Mouse (Mus musculus) embryonic facial prominence, embryonic 11.5 days (tissue): ENCODE measurements around the gene Ankrd13b. TPM values are rescaled to one million over a fixed set of nuclear protein-coding genes. Genes with fewer than 3 reads are reported as not detected.
"Not testable (repeated sequence)": the region's sequence is repeated elsewhere in the genome, so short reads cannot be mapped to it uniquely, and the experiment has no call there.

Experiments
- ATAC-seq: fragments of 200-750 bp; cut with Nextera tagmentation; replicated peaks from 2 replicates; pipeline ENCODE4 v1.8.0; 2017; ENCODE audit warnings: low read depth; ENCODE audit not compliant: insufficient number of reproducible peaks, low FRiP score, low TSS enrichment
- DNase-seq: peaks from one replicate; pipeline ENCODE4 v3.0.0-alpha.2; 2015; ENCODE audit warnings: low spot score
- H3K27ac ChIP-seq: fragments of 300-500 bp; sonication (generic); replicated peaks from 2 replicates; pipeline ENCODE4 v1.5.1; 2014; ENCODE audit warnings: mild to moderate bottlenecking, low read depth, low read length, control low read depth
- H3K27me3 ChIP-seq: fragments of 300-500 bp; sonication (generic); 2 replicates; pipeline ENCODE4 v1.6.1; 2014; ENCODE audit warnings: mild to moderate bottlenecking, low read length, moderate library complexity, mixed read lengths; ENCODE audit not compliant: control insufficient read depth, insufficient read depth
- H3K36me3 ChIP-seq: fragments of 300-500 bp; sonication (generic); replicated peaks from 2 replicates; pipeline ENCODE4 v1.6.1; 2014; ENCODE audit warnings: low read depth, mild to moderate bottlenecking, low read length, moderate library complexity, mixed read lengths; ENCODE audit not compliant: control insufficient read depth, insufficient read depth
- H3K4me1 ChIP-seq: fragments of 300-500 bp; sonication (generic); 2 replicates; pipeline ENCODE4 v1.6.1; 2014; ENCODE audit warnings: low read length, mixed read lengths; ENCODE audit not compliant: control insufficient read depth, insufficient read depth
- H3K4me2 ChIP-seq: fragments of 300-500 bp; sonication (generic); 2 replicates; pipeline ENCODE4 v1.6.1; 2014; ENCODE audit warnings: low read depth, mild to moderate bottlenecking, control low read depth, low read length, moderate library complexity
- H3K4me3 ChIP-seq: fragments of 300-500 bp; sonication (generic); 2 replicates; pipeline ENCODE4 v1.5.1; 2014; ENCODE audit warnings: low read depth, low read length, control low read depth
- H3K9ac ChIP-seq: fragments of 300-500 bp; sonication (generic); replicated peaks from 2 replicates; pipeline ENCODE4 v1.6.1; 2014; ENCODE audit warnings: mild to moderate bottlenecking, control low read depth, low read length
- H3K9me3 ChIP-seq: fragments of 300-500 bp; sonication (generic); replicated peaks from 2 replicates; pipeline ENCODE4 v1.6.1; 2016; ENCODE audit warnings: mild to moderate bottlenecking, low read length, inconsistent platforms, mixed read lengths; ENCODE audit not compliant: control insufficient read depth
- WGBS: fragments of 180-500 bp; shearing (Covaris S2); extraction: QIAGEN DNeasy Blood & Tissue Kit; methylation state at CpG from one replicate; pipeline ENCODE4 v1.1.7; 2014; 5-methylcytosine and 5-hydroxymethylcytosine counted together
- polyA plus RNA-seq: library from polyadenylated mRNA; unstranded; fragments of >200 nt; fragmentation: Nextera tagmentation; extraction: Ambion mirVana; gene quantifications from 2 replicates; pipeline ENCODE4 v1.2.1, GENCODE M21; 2014

Ankrd13b gene
- polyA plus RNA-seq: 7.9 and 8.5 TPM in 2 replicates

DNA sequence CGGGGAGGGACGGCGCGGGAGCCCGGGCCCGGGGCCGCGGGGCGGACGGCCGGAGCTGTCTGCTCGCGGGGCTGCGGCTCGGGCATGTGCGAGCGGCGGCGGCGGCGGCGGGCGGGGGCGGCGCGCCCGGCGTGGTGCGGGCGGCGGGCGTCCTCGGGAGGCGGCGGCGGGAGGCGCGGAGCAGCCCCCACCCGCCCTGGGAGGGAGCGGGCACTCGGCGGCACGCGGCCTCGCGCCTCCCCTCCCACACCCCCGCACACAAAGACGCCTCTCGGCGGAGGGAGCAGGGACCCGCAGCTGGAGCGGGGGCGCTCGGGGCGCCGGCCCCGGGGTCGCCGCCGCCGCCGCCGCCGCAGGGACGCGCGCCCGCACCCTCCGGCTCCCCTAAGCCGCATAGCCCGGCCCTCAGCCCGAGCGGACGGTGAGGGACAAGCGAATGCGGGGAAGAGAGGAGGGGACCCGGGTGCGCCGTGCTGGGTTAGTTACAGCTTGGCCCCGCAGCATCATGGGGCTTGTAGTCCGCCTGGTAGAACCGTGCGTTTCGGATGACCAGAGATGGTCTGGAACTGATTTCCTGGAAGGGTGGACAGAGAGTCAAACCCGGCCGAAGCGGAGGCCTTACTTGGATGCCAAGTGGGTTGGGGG is at the start of gene Ankrd13b:
Gene Ankrd13b (minus strand): TSS at position 88 of the 645 bp plus-strand sequence.
- under 1% methylated on average over 40 of the region's 87 CpGs for WGBS
- peak within 1 kb of the TSS; percentile 87 for H3K4me3 ChIP-seq
- ATAC-seq (peak; percentile 44), DNase-seq (peak; percentile 89)
- peaks cover 5% of the 10 kb centered on the region for H3K4me1 ChIP-seq
- H3K9me3 ChIP-seq: no peaks in the 10 kb centered on the region
- peak within 1 kb of the TSS; percentile 89 for H3K4me2 ChIP-seq
- peak within 1 kb of the TSS; percentile 52 for H3K27ac ChIP-seq
- H3K36me3 ChIP-seq: no peaks in the 10 kb centered on the region
- peak within 1 kb of the TSS; percentile 92 for H3K9ac ChIP-seq
- H3K27me3 ChIP-seq: no peaks in the 10 kb centered on the region

- Histone ChIP-seq H3K4me2 (no peak overlapping the region), H3K9ac (no peak overlapping the region), H3K36me3 (no peaks in the 10 kb centered on the region; the same call in none of the 2 replicates), H3K4me3 (no peak overlapping the region), H3K4me1 (no peaks in the 10 kb centered on the region), H3K27me3 (no peaks in the 10 kb centered on the region), H3K9me3 (no peaks in the 10 kb centered on the region), H3K27ac (no peak overlapping the region)
- 84% methylated on average over 4 of the region's 4 CpGs for WGBS
- ATAC-seq (no peak), DNase-seq (no peak)
These were observed 42.8 kb upstream of the Ankrd13b start for GRCm38 (mm10) chr11:77532202-77532846.

- 88% methylated on average over 2 of the region's 2 CpGs for WGBS
- H3K4me2 ChIP-seq: no peak overlapping the region
- no peak overlapping the region for H3K4me3 ChIP-seq
- no peak overlapping the region for H3K27ac ChIP-seq
- H3K4me1 ChIP-seq: no peaks in the 10 kb centered on the region
- H3K27me3 ChIP-seq: no peaks in the 10 kb centered on the region
- H3K36me3 ChIP-seq: no peaks in the 10 kb centered on the region; the same call in 1 of the 2 replicates
- H3K9me3 ChIP-seq: no peaks in the 10 kb centered on the region
- no peak overlapping the region for H3K9ac ChIP-seq
- ATAC-seq: no peak
- DNase-seq: no peak
These were observed 41.4 kb upstream of the Ankrd13b start for GRCm38 (mm10) chr11:77530862-77531261.

DNA sequence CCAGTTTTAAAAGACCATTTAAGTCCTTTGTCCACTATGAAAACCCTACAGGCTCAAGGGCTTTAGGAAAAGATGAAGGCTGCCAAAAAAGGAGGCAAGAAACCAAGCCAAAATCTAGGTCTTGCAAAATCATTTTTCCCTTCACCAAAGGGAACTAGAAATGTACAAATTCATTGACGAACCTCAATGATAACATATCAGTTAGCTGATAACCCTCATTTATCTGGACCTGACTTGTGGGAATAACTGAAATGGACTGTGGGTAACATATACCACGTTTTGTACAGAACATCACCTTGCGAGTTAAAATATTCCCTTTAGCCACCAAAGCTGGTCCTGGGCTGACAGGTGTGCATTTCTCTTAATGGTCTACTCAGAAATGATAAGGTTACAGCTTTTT is 40.2 kb upstream of the Ankrd13b start:
- ATAC-seq (no peak), DNase-seq (no peak)
- H3K27ac ChIP-seq: no peak overlapping the region
- no peak overlapping the region for H3K4me3 ChIP-seq
- no peak overlapping the region for H3K4me2 ChIP-seq
- H3K36me3 ChIP-seq: no peaks in the 10 kb centered on the region; the same call in 1 of the 2 replicates
- H3K4me1 ChIP-seq: no peaks in the 10 kb centered on the region
- no peaks in the 10 kb centered on the region for H3K9me3 ChIP-seq
- no peaks in the 10 kb centered on the region for H3K27me3 ChIP-seq
- H3K9ac ChIP-seq: no peak overlapping the region
- WGBS: 88% methylated on average over 3 of the region's 3 CpGs

GRCm38 (mm10) chr11:77528420-77528819 is 38.9 kb upstream of the Ankrd13b start:
- not testable (repeated sequence) for H3K4me2 ChIP-seq, H3K27ac ChIP-seq, H3K4me3 ChIP-seq, H3K36me3 ChIP-seq, H3K9me3 ChIP-seq, DNase-seq, H3K9ac ChIP-seq, H3K27me3 ChIP-seq, H3K4me1 ChIP-seq, ATAC-seq
- WGBS: 93% methylated on average over 3 of the region's 3 CpGs

GRCm38 (mm10) chr11:77525804-77526486 is 36.5 kb upstream of the Ankrd13b start:
- Histone ChIP-seq H3K27ac (no peak overlapping the region), H3K9ac (no peak overlapping the region), H3K4me2 (no peak overlapping the region), H3K27me3 (no peaks in the 10 kb centered on the region), H3K4me1 (no peaks in the 10 kb centered on the region), H3K4me3 (no peak overlapping the region), H3K36me3 (no peaks in the 10 kb centered on the region; the same call in 1 of the 2 replicates), H3K9me3 (no peaks in the 10 kb centered on the region)
- 74% methylated on average over 3 of the region's 3 CpGs for WGBS
- no peak for DNase-seq
- ATAC-seq: no peak

DNA sequence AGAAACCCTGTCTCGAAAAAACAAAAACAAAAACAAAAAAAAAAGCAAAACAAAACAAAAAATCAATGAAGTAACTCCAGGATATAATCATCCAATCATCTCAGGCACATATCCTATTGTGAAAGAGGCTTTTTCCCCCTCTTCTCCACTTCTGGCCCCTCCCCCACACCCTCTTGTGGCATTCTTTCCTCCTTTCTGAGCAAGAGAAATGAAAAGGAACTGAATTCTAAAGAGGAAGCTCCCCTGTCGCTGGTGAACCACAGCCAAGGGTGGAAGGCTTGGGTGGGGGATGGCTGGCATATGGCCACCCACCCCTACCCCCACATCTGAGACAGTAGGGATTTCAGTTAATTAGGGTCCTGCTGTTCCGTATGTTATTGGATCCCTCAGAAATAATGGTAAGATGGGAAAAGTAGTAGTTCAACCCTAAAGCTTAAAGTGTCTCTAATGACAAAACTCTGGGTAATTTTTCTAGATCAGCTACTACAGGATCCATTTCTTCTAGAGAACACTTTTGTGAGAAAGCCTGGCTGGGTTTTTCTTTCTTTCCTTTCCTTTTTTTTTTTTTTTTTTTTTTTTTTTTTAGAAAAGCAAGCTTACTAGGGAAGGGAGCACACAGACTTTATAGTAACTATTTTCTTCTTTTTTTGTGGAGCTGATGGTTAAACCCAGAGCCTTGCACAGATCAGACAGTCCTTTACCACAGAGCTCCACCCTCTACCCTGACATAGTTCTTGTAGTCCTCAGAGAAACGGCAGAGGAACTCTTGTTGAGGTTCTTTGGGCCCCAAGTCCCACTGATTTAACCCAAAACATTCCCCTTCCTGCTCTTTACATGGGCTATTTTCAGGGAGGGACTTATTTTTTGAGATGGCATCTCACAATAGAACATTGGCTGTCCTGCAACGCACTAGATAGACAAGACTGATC is 31.4 kb upstream of the Ankrd13b start:
- Histone ChIP-seq H3K4me2 (no peak overlapping the region), H3K9ac (no peak overlapping the region), H3K4me1 (peaks cover 3% of the 10 kb centered on the region), H3K9me3 (no peaks in the 10 kb centered on the region), H3K27me3 (0 out of 2 replicates have a peak, but pooled peaks cover 5% of the 10 kb centered on the region), H3K36me3 (no peaks in the 10 kb centered on the region), H3K4me3 (no peak overlapping the region), H3K27ac (no peak overlapping the region)
- ATAC-seq (no peak), DNase-seq (peak; percentile 40)
- WGBS: 53% methylated on average over 5 of the region's 5 CpGs
